Mouse (Mus musculus): ENCODE data around the gene S100a11.

DNA sequence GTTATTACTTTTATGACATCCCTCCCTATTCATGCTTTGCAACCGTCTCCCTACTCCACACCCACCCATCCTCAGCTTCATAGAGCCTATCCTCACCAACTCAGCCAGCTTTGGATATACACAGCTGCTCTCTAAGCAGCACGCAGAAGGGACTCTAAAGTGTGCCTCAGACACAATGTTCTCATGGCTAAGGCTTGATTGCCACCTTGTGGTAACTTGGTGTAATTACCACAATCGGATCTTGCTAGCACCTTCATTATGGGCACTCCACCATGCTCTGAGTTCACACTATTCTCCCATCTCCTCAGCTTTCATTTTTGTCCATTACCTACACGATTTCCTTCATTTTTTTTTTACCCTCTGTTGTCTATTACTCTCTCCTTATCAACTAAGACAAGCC is 26.3 kb upstream of the S100a11 start:
- peak; percentile 73 for TF ChIP-seq CTCF (IDR thresholded peaks at IDR 0.05; ENCODE audit: borderline replicate concordance, insufficient read depth, low read depth, low read length)
- no peak for TF ChIP-seq POLR2A (IDR thresholded peaks at IDR 0.05; ENCODE audit: borderline replicate concordance, insufficient read depth, low read length)
